Mouse (Mus musculus) spleen, postnatal 10 days (tissue): ENCODE data around the gene Astn2.

Source experiments
- DNase-seq, 2 experiments: peaks; one replicate each; pipeline ENCODE4 v3.0.0; 2021 to 2022; ENCODE audit warnings: low spot score in 2 of 2

Gene Astn2

DNA sequence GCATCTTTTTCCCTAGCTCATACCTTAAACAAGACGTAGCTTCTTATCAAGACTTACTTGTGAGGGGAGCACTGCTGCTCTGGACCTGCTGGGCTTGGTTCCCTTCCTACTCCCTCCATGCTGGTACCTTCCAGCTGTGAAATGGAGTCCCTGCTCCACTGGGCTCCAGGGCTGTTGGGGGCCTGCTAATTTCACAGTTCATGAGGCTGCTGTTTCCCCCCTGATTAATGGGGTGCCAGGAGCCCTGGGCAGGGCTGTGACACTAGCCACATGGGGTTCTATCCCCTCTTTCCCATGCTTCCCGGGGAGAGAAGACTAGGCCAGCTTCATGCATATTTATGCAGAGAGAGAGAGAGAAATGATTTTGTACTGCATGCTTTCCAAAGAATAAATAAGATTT is 234.9 kb downstream of the Astn2 start:
- DNase-seq: no peak

DNA sequence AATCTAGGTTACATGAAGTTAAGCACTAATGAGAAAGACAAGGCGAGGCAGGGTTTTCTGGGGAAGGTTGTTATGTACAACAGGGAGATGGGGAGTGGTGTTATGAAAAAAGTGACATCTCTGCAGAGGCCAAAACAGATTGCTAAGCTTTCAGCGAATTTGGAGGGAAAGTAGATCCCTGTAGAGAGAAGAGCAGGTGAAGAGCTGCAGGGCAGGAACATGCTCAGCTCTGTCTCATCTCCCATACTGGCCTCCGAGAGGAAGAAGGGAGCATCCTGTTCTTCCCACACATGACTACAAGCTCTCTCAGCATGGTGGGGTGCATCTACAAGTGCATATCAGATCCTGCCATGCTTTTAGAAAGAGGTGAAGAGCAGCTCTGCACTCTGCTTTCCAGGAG is 245.7 kb downstream of the Astn2 start:
- no peak for DNase-seq

DNA sequence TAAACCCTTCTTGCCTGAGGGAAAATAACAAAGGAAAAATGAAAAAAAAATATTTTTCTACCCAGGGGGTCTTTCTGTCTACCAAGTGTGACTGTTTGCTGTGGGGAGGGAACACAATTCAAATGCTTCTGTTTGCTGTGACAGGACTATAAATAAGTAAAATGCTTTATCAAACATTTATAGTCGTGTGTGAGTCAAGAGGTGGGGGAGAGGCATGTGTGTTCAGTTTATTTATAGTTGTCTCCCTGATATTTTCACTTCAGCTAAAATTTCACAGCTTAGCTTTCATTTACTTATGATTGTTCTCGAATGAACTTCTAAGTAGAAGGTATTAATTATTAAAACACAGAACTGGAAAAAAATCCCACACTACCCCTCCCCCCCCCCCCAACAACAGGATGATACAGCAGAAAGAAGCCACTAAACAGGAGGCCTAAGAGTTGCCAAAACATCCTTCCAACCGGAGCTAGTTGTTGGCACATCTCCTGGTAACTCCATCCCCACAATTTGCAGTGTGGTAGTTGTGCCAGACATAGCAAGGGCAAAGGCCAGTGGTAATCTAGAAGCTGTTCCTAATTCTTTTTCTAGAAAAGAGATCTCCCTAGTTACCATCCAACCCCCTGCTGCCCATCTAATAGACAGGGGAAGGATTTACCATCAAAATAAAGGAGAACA is 246.8 kb downstream of the Astn2 start:
- no peak for DNase-seq

- DNase-seq: no peak
Observed at GRCm38 (mm10) chr4:66146546-66146945, 257.9 kb downstream of the Astn2 start.

DNA sequence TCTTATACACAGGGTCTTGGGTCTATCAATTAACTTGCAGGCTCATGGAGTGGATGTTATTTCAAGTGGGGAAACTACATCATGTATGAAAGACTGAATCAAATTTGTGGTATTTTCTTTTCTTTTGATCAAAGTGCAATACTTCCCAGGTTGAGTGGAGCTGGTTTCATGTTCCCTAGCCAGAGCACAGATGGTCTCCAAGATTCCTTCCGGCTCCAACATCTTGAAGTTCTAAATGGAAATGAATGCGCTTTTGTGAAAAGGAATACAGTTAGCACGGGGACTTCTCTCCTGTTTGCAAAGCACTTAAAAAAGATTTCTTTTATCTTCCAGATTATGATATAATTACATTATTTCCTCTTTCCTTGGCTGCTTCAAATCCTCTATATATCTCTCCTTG is 278.2 kb downstream of the Astn2 start:
- no peak for DNase-seq

GRCm38 (mm10) chr4:66122766-66123358 is 281.5 kb downstream of the Astn2 start:
- DNase-seq: no peak

- no peak for DNase-seq
Observed at GRCm38 (mm10) chr4:66114243-66114642, 290.2 kb downstream of the Astn2 start.

DNA sequence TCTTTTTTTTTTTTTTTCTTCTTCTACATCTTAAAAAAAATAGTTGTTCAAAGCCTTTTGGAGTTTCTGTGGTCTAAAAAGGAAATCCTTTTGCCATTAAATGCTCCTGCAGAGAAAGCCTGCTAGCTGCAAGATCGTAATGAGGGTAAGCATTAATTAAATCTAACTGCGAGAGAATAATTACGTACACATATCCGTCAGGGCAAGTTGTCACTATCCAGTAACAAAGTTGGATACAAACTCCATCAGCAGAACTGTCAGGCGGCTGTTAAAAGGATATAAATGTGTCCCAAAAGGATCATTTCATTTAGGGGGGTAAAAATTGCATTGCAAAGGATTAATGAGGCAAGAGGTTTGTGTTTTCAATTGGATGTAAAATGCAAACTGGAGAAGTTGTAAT is 302.4 kb downstream of the Astn2 start:
- no peak for DNase-seq

DNA sequence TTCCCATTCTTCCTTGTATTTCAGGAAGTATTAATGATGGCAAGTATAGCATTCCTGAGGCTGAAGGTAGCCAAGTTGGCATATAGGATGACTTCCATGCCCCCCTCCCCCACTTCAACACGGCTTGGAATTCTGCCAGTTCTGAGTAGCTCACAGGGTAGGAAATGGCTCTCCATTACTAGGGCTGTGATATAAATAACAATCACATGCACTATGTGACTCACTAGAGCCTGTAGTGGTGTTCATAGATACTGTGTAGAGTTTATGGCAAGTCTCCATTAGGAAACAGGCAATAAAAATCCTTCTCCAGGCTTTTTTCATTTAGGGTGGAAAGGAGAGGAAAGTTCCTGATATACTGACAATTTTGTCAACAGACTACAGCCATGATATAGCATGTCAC is 306.8 kb downstream of the Astn2 start:
- DNase-seq: no peak

GRCm38 (mm10) chr4:66096104-66096503 is 308.3 kb downstream of the Astn2 start:
- no peak for DNase-seq

- DNase-seq: no peak
Observed at GRCm38 (mm10) chr4:66057161-66057560, 347.2 kb downstream of the Astn2 start.

DNA sequence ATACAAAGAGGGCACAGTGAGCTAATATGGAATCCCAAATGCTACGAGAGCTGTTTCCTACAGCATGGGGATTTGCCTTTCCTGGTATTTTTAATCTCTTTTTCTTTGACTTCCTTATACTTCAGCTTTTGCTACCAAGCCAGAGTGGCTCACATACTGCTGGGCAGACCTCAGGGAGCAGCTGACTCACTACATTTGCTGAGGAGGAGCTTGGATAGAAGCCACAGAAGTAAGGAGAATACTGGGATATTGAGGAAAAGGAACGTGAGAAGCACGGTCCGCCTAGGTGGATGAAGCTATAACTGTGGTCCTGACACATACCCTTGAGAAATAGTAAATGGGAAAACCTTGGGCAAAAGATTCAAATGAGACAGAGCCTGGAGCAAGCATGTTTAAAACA is 348.7 kb downstream of the Astn2 start:
- DNase-seq: no peak

DNA sequence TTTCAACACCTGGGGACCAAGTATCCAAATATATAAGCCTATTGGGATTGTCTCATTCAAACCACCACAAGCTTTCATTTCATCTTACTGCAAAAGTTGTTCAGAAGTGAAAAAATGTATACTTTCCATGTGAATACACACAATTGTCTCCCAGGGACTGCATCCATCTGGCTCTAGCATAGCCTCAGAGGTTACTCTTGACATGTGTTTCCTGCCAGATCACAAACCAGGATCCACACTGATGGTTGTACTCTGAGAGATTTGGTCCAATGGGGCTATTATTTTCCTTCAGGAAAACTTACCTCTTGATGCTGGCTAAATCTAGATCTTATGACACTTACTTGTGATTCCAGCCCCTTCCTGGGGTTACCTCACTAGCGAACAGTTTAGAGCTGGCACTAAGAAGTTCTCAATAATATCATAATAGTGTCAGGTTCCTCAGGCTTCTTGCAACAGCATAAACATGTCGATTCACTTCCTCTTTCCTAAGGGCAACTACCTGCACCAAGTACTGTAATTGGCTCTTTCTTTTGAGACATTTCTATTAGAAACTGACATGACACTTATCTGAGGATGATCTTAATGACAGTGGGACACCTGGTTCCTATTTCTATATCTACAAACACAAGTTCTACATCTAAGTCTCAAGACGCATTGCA is 361.3 kb downstream of the Astn2 start:
- DNase-seq: no peak

- DNase-seq: no peak
Observed at GRCm38 (mm10) chr4:66033826-66034225, 370.6 kb downstream of the Astn2 start.

DNA sequence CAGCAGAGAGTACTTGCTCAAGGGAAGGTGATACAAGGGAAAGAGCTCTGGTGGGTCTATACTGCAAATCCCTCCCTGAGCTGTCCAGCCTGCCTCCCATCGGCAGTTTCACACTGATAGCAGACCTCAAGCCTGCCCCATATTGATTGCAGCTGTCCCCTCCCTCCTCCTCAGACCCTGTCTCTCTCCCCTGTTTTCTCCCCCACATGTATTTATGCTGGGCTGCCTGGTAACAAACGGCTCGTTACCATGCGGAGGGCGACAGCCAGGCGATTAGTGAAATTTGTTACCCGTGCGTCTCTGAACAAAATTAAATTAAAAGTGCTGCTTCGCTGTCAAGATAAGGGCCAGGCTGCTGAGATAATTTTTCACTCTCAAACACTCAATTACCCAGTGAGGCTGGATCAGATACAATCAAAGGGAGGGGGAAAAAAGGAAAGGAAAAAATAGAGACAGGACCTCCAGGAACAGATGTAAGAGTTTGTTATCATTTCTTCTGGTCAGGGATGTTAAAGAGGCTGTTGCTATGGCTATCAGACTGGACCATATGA is 373.0 kb downstream of the Astn2 start:
- DNase-seq: no peak

DNA sequence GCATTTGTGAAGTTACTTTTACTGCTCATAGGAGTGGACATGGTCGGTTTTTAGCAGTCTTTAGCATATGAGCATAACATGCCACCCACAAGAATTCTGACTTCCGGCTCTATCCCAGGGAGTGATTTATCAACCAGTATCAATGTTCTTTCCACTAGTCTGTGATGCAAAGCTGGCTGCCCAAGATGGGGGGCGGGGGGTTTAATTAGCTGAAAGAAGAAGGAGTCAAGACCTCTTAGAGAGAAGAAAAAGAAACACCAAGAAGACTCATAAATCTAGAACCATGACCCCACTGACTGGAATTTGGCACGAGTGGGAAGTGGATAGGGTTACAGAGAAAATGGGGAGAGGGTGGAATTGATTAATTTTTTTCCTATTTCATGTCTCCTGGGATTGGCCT is 374.5 kb downstream of the Astn2 start:
- no peak for DNase-seq

GRCm38 (mm10) chr4:66027866-66028265 is 376.5 kb downstream of the Astn2 start:
- DNase-seq: no peak

- no peak for DNase-seq
Observed at GRCm38 (mm10) chr4:66025393-66026062, 378.9 kb downstream of the Astn2 start.

DNA sequence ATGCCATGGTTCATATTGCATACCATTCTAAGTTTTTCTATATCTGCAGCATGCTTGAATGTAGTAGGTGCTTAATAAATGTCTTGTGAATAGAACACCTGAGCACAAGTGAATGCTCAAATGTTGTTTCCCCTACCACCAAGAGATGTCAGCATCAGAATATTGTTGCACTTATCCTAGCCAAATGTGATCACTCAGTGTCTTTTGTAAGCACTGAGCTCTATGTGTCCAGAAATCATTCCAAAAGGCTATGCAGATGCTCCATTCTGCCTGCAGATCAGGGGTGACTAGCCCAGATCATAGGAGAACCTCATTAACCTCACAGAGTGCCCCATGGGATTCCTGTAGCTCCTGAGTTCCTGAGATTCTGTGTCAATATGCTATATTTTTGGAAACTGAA is 401.5 kb downstream of the Astn2 start:
- no peak for DNase-seq

GRCm38 (mm10) chr4:65983643-65984042 is 420.8 kb downstream of the Astn2 start:
- DNase-seq: no peak

- no peak for DNase-seq
Observed at GRCm38 (mm10) chr4:65982882-65983281, 421.5 kb downstream of the Astn2 start.

GRCm38 (mm10) chr4:65976251-65976650 is 428.2 kb downstream of the Astn2 start:
- no peak for DNase-seq
